Mouse (Mus musculus) T-helper 17 cell (primary cell): ENCODE data around the gene Eef1akmt3.
"Not testable (repeated sequence)": the region's sequence is repeated elsewhere in the genome, so short reads cannot be mapped to it uniquely, and the experiment has no call there.

Experiments
- in situ Hi-C, 2 experiments: fragments of 300-600 bp; cut with MboI, MseI; formaldehyde crosslinking; loops; 1 replicate in 1 of 2; 2 replicates in 1 of 2; pipeline ENCODE4 v1.15.1; 2025; ENCODE audit warnings: high pct_unique_total_duplicates in 2 of 2

Eef1akmt3 gene

DNA sequence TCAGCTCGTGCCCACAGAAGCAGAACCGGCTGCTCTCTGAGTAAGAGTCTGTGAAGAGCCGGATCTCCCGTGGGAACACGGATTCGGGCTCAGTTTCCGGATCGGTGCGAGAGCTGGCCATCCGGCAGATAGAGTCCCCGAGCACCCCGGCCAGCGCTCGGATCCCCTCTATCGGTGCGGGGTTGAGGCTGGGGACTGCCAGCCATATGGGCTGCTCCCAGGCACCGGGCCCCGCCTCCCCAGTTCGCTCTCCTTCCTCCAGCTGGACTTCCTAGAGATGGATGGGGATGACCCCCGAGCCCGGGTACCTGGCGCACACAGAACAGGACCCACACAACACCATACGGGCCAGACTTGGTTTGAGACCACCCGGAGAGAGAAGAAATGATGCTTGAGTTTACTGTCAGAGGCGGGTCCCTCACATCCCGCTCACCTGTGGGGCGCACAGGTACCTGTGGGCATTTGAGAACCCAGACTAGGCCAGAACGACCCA is at the start of gene Eef1akmt3, which contains the start of gene Mettl1:
Eef1akmt3 (minus strand) TSS at position 240 of the 493 bp plus-strand sequence.
Mettl1 (plus strand) TSS at position 141 of the 493 bp plus-strand sequence.
- in situ Hi-C loops: no loop called here

DNA sequence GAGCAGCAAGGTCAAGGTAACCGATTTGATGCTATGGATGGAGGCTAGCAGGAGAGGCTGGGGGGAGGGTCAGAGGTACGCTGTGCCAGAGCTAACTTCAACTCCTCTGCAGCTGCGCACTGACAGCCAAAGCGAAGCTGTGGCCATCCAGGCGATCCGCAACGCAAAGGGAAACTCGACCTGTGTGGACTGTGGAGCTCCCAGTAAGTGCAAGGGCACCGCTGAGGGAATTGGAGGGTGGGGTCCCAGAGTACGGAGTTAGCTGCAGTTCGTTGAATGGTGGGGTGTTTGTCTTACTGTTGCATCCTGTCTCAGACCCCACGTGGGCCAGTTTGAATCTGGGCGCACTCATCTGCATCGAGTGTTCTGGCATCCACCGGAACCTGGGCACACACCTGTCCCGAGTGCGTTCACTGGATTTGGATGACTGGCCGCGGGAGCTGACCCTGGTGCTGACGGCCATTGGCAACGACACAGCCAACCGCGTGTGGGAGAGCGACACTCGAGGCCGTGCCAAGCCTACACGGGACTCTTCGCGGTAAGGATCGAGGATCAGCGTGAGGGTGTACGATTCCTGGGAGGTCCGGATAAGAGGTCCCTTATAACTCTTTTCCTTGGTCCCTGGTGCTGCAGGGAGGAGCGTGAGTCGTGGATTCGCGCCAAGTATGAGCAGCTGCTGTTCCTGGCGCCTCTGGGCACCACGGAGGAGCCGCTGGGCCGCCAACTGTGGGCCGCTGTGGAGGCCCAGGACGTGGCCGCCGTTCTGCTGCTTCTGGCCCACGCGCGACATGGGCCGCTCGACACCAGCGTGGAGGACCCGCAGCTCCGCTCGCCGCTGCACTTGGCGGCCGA is 49.5 kb upstream of the Eef1akmt3 start:
- in situ Hi-C loops: no loop called here

GRCm38 (mm10) chr10:127085633-127086032 is 44.3 kb upstream of the Eef1akmt3 start:
- in situ Hi-C loops: no loop called here

DNA sequence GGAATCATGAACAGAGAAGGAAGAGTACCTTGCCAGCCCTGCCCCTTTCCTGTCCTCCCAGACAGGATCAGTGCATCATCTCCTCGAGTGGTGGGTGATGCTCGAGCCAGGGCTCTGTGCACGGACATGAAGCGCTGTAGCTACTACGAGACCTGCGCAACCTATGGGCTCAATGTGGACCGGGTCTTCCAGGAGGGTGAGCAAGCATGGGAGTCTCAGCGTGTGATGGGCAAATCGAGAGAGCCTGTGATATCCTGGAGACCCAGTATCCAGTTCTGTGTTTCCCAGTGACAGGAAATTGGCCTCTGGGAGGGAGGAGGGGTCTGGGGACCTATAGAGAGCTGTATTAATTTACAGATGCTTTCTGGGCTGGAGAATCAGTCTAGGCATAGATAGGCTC is 43.7 kb upstream of the Eef1akmt3 start:
- in situ Hi-C loops: no loop called here

GRCm38 (mm10) chr10:127083915-127084306 is 42.6 kb upstream of the Eef1akmt3 start:
- in situ Hi-C loops: no loop called here

DNA sequence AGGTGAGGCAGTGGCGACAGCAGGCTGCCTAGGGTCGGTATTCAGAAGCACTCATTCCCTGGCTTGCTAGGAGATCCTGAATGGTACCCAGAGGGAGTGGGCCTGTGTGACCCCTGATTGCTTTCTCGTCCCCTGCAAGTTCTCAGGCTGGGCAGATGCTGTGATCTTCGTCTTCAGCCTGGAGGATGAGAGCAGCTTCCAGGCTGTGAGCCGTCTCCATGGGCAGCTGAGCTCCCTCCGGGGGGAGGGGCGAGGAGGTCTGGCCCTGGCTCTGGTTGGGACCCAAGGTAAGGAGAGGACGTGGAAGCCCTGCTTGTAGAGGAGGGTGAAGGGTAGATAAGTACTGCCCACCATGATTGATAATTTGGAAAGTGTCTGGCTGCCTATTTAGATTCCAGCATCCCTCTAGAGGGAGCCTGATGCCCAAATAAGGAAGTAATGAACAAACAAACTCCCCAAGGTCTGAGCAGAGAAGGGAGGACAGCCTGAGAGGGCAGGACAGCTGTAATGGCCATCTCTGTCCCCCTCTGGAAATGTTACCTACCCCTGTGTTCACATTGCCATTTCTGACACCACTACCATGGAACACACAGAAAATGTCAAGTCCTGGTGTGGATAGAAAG is 42.1 kb upstream of the Eef1akmt3 start:
- in situ Hi-C loops: no loop called here

- in situ Hi-C loops: no loop called here
These were observed 40.8 kb upstream of the Eef1akmt3 start for GRCm38 (mm10) chr10:127081996-127082620.

- in situ Hi-C loops: no loop called here
These were observed 39.8 kb upstream of the Eef1akmt3 start for GRCm38 (mm10) chr10:127080901-127081780.

GRCm38 (mm10) chr10:127079665-127080391 is 38.5 kb upstream of the Eef1akmt3 start:
- in situ Hi-C loops: loop anchor here in 1 of 2 experiments (5.0 kb wide), 1 partner anchor 92 kb away; no protein-coding TSS in a partner anchor

DNA sequence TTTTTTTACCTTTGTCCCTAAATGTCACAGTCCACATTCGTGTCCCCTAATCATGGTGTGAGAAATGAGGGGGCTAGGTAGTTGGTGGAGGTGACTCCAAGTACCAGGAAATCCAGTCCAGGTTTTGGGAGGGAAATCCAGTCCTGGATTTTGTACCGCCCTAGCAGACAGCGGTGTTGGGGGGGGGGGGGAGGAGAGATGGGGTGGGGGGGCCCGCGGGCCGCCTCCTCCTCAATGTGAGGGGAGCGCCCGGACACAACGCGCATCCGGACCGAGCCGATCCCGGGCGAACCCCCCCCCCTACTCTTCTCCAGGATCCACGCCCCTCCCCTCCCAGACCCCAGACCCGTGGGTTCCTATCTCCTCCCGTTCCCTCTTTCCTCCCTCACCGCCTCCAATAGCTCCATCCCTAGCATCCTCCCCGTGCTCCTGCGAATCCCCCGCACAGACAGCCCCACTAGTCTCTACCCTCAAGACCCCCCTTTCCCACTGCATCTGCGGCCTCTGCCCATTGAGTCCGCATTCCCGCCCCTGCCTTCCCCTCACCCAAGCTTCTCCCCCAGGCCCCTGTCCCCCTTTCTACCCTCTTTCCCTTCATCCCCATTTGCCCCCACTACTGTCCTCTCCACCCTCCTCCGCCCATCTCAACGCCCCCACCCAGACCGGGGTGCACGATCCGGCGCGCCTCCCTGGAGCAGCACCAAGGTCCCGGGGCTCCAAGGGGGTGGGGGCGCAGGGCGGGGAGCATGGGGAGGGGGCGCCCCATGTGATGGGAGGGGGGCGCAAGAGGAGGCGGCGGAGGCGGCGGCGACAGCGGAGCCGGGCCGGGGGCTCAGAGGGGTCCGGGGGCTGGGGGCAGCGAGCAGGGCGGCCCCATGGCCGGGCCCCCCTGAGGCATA is 37.6 kb upstream of the Eef1akmt3 start:
- in situ Hi-C loops: loop anchor here in 1 of 2 experiments (5.0 kb wide), 1 partner anchor 93 kb away; no protein-coding TSS in a partner anchor

- in situ Hi-C loops: loop anchor here in 1 of 2 experiments (5.0 kb wide), 1 partner anchor 94 kb away; no protein-coding TSS in a partner anchor
These were observed 36.8 kb upstream of the Eef1akmt3 start for GRCm38 (mm10) chr10:127078001-127078676.

DNA sequence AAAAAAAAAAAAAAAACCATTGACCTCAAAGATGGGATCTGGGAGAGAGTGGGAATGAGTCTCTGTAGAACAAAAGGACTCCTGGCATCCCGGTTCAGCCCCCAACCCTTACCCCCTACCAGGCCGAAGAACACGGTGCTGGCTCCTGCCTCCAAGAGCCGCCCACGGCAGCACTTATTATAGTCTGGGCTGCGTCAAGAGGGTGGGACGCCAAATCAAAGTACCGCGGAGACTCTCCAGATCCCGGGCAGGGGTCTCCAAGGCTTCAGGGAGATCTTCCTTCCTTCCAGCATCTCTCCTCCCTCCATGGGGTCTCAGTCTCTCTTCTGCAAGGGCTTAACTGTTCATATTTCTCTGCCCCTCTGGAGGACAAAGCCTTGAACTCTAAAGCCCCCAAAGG is 36.2 kb upstream of the Eef1akmt3 start:
- in situ Hi-C loops: loop anchor here in 1 of 2 experiments (5.0 kb wide), 1 partner anchor 95 kb away; no protein-coding TSS in a partner anchor

DNA sequence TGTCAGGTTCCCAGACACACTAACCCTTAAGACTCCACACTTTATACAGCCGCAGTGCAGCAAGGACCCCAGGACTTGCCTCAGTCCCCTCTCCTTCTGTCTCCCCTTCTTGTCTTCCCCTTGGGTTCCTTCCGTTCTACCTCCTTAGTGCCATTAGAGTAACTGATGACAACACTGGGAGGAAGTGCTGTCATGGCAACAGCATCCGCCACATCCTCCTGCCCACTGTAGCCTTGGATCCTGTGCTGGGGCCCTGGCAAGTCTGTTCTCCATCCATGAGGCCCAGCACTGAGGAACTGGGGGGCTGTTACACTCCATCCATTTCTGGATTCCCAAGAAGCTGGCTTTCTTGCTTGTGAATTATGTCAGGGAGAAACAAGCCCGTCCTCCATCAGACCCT is 34.8 kb upstream of the Eef1akmt3 start:
- in situ Hi-C loops: loop anchor here in 1 of 2 experiments (5.0 kb wide), 1 partner anchor 96 kb away; no protein-coding TSS in a partner anchor

DNA sequence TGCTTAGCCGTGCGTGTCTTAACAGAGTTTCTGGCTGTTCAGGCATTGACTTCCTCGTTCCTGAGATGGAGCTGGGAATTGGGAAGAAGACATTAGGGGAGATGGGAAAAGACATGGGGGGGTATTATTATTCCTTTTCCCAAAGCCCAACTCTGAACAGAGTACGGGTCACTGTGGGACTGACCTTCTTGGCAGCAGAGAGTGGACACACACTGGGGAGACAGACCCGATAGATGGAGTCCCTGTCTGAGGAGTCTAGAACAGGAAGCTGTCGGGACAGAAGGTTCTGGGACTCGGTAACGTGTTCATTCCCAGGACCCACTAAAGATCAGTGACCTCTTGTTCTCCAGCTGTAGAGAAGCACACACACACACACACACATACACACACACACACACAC is 34.3 kb upstream of the Eef1akmt3 start:
- in situ Hi-C loops: loop anchor here in 1 of 2 experiments (5.0 kb wide), 1 partner anchor 97 kb away; no protein-coding TSS in a partner anchor

DNA sequence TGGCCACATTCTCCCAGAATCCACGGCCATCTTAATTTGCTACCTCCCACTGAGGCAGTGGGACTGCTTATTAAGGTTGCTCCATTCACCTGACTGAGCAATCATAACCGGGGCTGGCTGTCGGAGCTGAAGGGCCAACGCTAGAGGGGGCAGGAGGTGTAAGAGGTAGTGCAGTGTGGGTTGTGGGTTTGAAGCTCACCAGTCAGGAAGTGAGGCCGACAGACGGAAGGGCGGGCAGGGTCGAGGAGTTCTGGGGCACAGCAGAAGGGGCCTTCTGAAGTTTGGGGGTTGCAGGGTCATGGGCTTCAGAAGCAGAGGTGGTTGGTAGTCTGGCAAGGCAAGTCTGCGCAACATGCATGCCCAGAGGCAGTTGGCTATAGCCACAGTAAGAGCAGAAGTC is 33.8 kb upstream of the Eef1akmt3 start, which contains the start of gene Agap2:
Agap2 (plus strand) TSS at position 205 of the 400 bp plus-strand sequence.
- in situ Hi-C loops: loop anchor here in 1 of 2 experiments (5.0 kb wide), 1 partner anchor 97 kb away; no protein-coding TSS in a partner anchor

DNA sequence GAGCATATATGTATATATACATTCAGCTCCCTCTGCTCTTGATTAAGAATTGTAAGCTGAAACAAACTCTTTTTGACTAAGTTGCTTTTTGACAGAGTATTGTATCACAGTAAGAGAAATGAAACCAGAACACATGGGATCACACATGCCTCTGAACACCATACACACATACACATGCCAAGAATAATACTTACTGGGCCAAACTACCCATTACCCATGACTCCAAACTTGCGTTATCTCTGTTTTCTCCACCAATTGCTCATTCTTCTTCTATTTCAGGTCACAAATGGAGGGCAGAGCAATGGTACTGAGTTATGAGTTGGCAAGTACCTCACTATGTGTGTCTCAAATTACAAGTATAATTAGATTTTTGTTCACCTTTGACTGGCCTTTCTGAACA is 32.7 kb upstream of the Eef1akmt3 start:
- in situ Hi-C loops: no loop called here

GRCm38 (mm10) chr10:127072969-127073368 is 31.7 kb upstream of the Eef1akmt3 start:
- in situ Hi-C loops: not testable (repeated sequence)

GRCm38 (mm10) chr10:127072270-127072669 is 31.0 kb upstream of the Eef1akmt3 start:
- in situ Hi-C loops: not testable (repeated sequence)
